Mouse (Mus musculus) ES-E14 (cell line): ENCODE results near the gene Tspan32. TPM values are rescaled to one million over a fixed set of nuclear protein-coding genes. Genes with fewer than 3 reads are reported as not detected.

Experiments
- DNase-seq: peaks from one replicate; pipeline ENCODE4 v3.0.0-alpha.2; 2013; ENCODE audit warnings: low read depth, low spot score
- H3K27ac ChIP-seq: 2 replicates; pipeline ENCODE4 v1.5.1; 2012; ENCODE audit warnings: low read depth, mild to moderate bottlenecking, low read length, moderate library complexity, mixed read lengths; ENCODE audit not compliant: poor library complexity, insufficient read depth, severe bottlenecking
- H3K36me3 ChIP-seq: 2 replicates; pipeline ENCODE4 v1.6.1; 2012; ENCODE audit warnings: mild to moderate bottlenecking, low read length, moderate library complexity, mixed read lengths; ENCODE audit not compliant: control insufficient read depth, poor library complexity, insufficient read depth, severe bottlenecking
- H3K4me1 ChIP-seq, 2 experiments: fragments of 150-350 bp in 1 of 2; sonication (generic) in 1 of 2; 2 replicates each; pipeline ENCODE4 v1.6.1; 2012; ENCODE audit warnings: low read length in 2 of 2, mild to moderate bottlenecking in 1 of 2, mixed read lengths in 1 of 2; ENCODE audit not compliant: control insufficient read depth in 2 of 2, insufficient read depth in 2 of 2, poor library complexity in 1 of 2
- H3K4me3 ChIP-seq, 2 experiments: fragments of 150-350 bp in 1 of 2; sonication (generic) in 1 of 2; 2 replicates each; pipeline ENCODE4 v1.5.1; 2012; ENCODE audit warnings: low read length in 2 of 2, low read depth in 1 of 2, mild to moderate bottlenecking in 1 of 2, mixed read lengths in 1 of 2; ENCODE audit not compliant: insufficient read depth in 1 of 2, poor library complexity in 1 of 2, severe bottlenecking in 1 of 2
- H3K9ac ChIP-seq: 2 replicates; pipeline ENCODE4 v1.6.1; 2012; ENCODE audit warnings: low read depth, mild to moderate bottlenecking, low read length, mixed read lengths; ENCODE audit not compliant: poor library complexity, insufficient read depth, severe bottlenecking
- H3K9me3 ChIP-seq: fragments of 150-350 bp; sonication (generic); 2 replicates; pipeline ENCODE4 v1.6.1; 2012; ENCODE audit warnings: low read depth, mild to moderate bottlenecking, low read length; ENCODE audit not compliant: control insufficient read depth, insufficient read depth
- CHD2 ChIP-seq: IDR thresholded peaks from 2 replicates; pipeline ENCODE4 v1.6.1; 2014; ENCODE audit warnings: mild to moderate bottlenecking, low read depth, low read length, inconsistent platforms
- HCFC1 ChIP-seq: IDR thresholded peaks from 2 replicates; pipeline ENCODE4 v1.6.1; 2012; ENCODE audit warnings: low read length, inconsistent platforms, borderline replicate concordance; ENCODE audit not compliant: insufficient read depth
- MAFK ChIP-seq: IDR thresholded peaks from 2 replicates; pipeline ENCODE4 v1.6.1; 2014; ENCODE audit warnings: mild to moderate bottlenecking, low read depth, low read length, inconsistent platforms; ENCODE audit not compliant: insufficient read depth
- ZC3H11A ChIP-seq: IDR thresholded peaks from 2 replicates; pipeline ENCODE4 v1.6.1; 2012; ENCODE audit warnings: low read depth, mild to moderate bottlenecking, inconsistent platforms, low read length, borderline replicate concordance
- ZNF384 ChIP-seq: IDR thresholded peaks from 2 replicates; pipeline ENCODE4 v1.6.1; 2012; ENCODE audit warnings: low read depth, low read length, inconsistent platforms
- in situ Hi-C, 2 experiments: fragments of 600-800 bp; cut with MboI; formaldehyde crosslinking; loops; one replicate each; pipeline ENCODE4 v1.15.1; 2025; ENCODE audit warnings: low sequenced_read_pairs in 2 of 2, inconsistent platforms in 1 of 2; ENCODE audit not compliant: unreplicated experiment in 2 of 2
- total RNA-seq: library from RNA; depleted of rRNA; stranded (reverse); fragments of 300-350 nt; gene quantifications from 2 replicates; pipeline ENCODE4 v1.2.3, GENCODE M21; 2012

Gene Tspan32
- total RNA-seq, 1 experiment = 4.3 TPM

DNA sequence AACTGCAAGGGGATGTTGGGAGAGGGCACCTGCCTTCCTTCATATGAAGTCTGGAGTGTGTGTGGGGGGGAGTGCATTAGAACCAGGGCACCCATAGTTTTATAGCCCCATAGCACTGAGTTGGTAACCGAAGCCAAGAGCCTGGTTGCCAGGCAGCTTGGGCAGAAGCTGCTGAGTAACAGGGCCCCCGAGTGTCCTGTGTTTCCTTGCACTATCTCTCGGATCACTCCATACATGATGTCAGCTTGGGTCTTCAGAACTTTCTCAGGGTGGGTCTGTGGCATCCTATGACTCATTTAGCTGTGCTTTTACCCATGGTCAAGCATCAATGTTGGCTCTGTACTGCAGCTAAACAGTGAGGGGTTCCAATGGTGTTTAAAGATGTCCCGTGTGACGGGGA lies 52.2 kb downstream of the Tspan32 start:
- Histone ChIP-seq H3K9me3 (no peaks in the 10 kb centered on the region), H3K27ac (no peak overlapping the region), H3K4me3 (no peak overlapping the region), H3K36me3 (peaks cover 40% of the 10 kb centered on the region), H3K4me1 (peaks cover 4 to 24% of the 10 kb centered on the region in 2 experiments; a peak in 3 of 4 replicates), H3K9ac (no peak overlapping the region)
- no peak for TF ChIP-seq MAFK
- TF ChIP-seq ZC3H11A = no peak
- TF ChIP-seq HCFC1 = no peak
- TF ChIP-seq ZNF384 = no peak
- no peak for TF ChIP-seq CHD2
- in situ Hi-C loops = no loop called here
- DNase-seq = no peak

DNA sequence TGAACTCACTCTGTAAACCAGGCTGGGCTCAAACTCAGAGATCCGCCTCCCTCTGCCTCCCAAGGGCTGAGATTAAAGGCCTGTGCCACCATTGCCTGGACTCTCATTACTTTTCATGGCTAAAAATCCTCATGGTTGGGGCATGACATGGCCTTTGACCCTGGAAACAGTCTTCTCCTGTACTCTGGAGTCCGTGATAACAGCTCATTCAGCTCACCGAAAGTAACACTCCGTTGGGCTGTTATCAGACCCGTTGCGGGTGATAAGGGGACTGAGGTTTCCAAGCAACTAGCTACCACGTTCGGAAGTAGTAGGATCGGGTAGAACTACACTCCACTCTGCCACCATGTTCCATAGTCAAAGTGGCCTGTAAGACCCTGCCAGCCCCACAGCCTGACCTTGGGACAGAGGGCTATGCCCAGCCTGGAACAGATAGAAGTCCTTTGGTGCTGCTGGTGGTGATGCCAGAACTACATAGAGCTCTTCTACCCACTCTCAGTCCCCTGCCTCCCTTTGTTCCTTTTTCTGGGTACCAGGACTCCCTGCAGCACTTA lies 52.9 kb downstream of the Tspan32 start:
- no peaks in the 10 kb centered on the region for H3K9me3 ChIP-seq
- no peak overlapping the region for H3K27ac ChIP-seq
- H3K4me1 ChIP-seq = peaks cover 9 to 30% of the 10 kb centered on the region in 2 experiments; a peak in 3 of 4 replicates
- no peak for DNase-seq
- no peak overlapping the region for H3K9ac ChIP-seq
- no peak for TF ChIP-seq CHD2
- no peak for TF ChIP-seq ZNF384
- no peak for TF ChIP-seq HCFC1
- TF ChIP-seq MAFK = no peak
- no peak for TF ChIP-seq ZC3H11A
- peaks cover 47% of the 10 kb centered on the region for H3K36me3 ChIP-seq
- in situ Hi-C loops = no loop called here
- H3K4me3 ChIP-seq = no peak overlapping the region

- H3K9ac ChIP-seq = no peak overlapping the region
- no peak for TF ChIP-seq ZC3H11A
- no peak for TF ChIP-seq MAFK
- no peak for TF ChIP-seq ZNF384
- TF ChIP-seq CHD2 = no peak
- no peak for TF ChIP-seq HCFC1
- no peaks in the 10 kb centered on the region for H3K9me3 ChIP-seq
- H3K36me3 ChIP-seq = peaks cover 52% of the 10 kb centered on the region
- H3K4me1 ChIP-seq = peaks cover 9 to 33% of the 10 kb centered on the region in 2 experiments; a peak in 3 of 4 replicates
- no peak overlapping the region for H3K4me3 ChIP-seq
- H3K27ac ChIP-seq = no peak overlapping the region
- no peak for DNase-seq
- in situ Hi-C loops = no loop called here
Observed at GRCm38 (mm10) chr7:143058221-143058697, 53.4 kb downstream of the Tspan32 start.

GRCm38 (mm10) chr7:143059202-143059870 lies 54.5 kb downstream of the Tspan32 start:
- Histone ChIP-seq H3K27ac (no peak overlapping the region), H3K36me3 (peaks cover 63% of the 10 kb centered on the region)

More at GRCm38 (mm10) chr7:143059202-143059870, 54.5 kb downstream of the Tspan32 start:
- no peak for TF ChIP-seq HCFC1
- TF ChIP-seq ZNF384 = no peak
- TF ChIP-seq MAFK = no peak
- TF ChIP-seq ZC3H11A = no peak
- no peak for TF ChIP-seq CHD2
- in situ Hi-C loops = no loop called here
- no peak for DNase-seq
- H3K9me3 ChIP-seq = no peaks in the 10 kb centered on the region
- no peak overlapping the region for H3K4me3 ChIP-seq
- peaks cover 8 to 32% of the 10 kb centered on the region in 2 experiments; a peak in 3 of 4 replicates for H3K4me1 ChIP-seq
- H3K9ac ChIP-seq = no peak overlapping the region
